Mouse (Mus musculus): ENCODE results near the gene Csrp3. TPM values are rescaled to one million over a fixed set of nuclear protein-coding genes. Genes with fewer than 3 reads are reported as not detected.
A peak's percentile ranks its signal among the peaks of the same experiment; 100 is the strongest.

Csrp3 gene
- total and polyA plus RNA-seq, 2 experiments from 2014 or later = not detected

GRCm38 (mm10) chr7:48843541-48843940, 4.3 kb downstream of the Csrp3 start:
- WGBS = 87% methylated on average over 5 of the region's 5 CpGs

DNA sequence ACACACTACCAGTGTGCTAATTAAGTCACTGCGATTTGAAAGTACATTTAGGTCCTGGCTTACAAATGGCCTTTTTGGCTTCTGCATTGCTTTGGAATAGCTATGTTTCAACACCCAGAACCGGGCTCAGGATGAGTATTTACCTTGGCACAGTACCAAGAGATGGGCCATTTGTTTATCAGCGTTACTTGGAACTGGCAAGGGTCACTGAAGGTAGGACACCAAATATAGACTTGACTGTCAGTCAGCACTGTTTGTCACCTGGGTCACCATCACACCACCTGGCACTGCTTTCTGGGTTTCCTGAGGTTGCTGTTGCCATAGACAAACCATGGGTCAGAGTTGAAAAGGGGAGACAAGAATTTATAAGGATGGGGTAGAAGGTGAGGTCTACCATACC, 5.5 kb downstream of the Csrp3 start:
- H3K27me3 ChIP-seq (ENCODE audit: insufficient read depth, low read length) = no peaks in the 10 kb centered on the region
- H3K9me3 ChIP-seq (ENCODE audit: low read length) = no peaks in the 10 kb centered on the region
- no peak overlapping the region for H3K9ac ChIP-seq
- 63% methylated on average over 3 of the region's 3 CpGs for WGBS
- ATAC-seq = no peak
- no peak overlapping the region for H3K4me2 ChIP-seq (ENCODE audit: low read depth)
- H3K4me3 ChIP-seq (ENCODE audit: low read depth, low read length) = no peak overlapping the region
- no peaks in the 10 kb centered on the region for H3K4me1 ChIP-seq (ENCODE audit: insufficient read depth)
- DNase-seq = no peak
- H3K36me3 ChIP-seq (ENCODE audit: insufficient read depth) = no peaks in the 10 kb centered on the region
- no peak for TF ChIP-seq CTCF (IDR thresholded peaks at IDR 0.05; ENCODE audit: low read depth)
- H3K27ac ChIP-seq (ENCODE audit: low read depth, low read length) = no peak overlapping the region

More at GRCm38 (mm10) chr7:48843541-48843940, 4.3 kb downstream of the Csrp3 start:
- Histone ChIP-seq H3K4me2 (ENCODE audit: low read depth) (no peak overlapping the region), H3K27me3 (ENCODE audit: insufficient read depth, low read length) (no peaks in the 10 kb centered on the region), H3K36me3 (ENCODE audit: insufficient read depth) (no peaks in the 10 kb centered on the region), H3K4me3 (ENCODE audit: low read depth, low read length) (no peak overlapping the region), H3K9me3 (ENCODE audit: low read length) (no peaks in the 10 kb centered on the region), H3K4me1 (ENCODE audit: insufficient read depth) (no peaks in the 10 kb centered on the region), H3K27ac (ENCODE audit: low read depth, low read length) (no peak overlapping the region), H3K9ac (no peak overlapping the region)
- DNase-seq (no peak), ATAC-seq (no peak)
- TF ChIP-seq CTCF (IDR thresholded peaks at IDR 0.05; ENCODE audit: low read depth) = no peak

- WGBS = 83% methylated on average over 4 of the region's 4 CpGs
- Histone ChIP-seq H3K4me3 (ENCODE audit: low read depth, low read length) (no peak overlapping the region), H3K36me3 (ENCODE audit: insufficient read depth) (no peaks in the 10 kb centered on the region), H3K4me1 (ENCODE audit: insufficient read depth) (no peaks in the 10 kb centered on the region), H3K4me2 (ENCODE audit: low read depth) (no peak overlapping the region), H3K27me3 (ENCODE audit: insufficient read depth, low read length) (no peaks in the 10 kb centered on the region), H3K9ac (no peak overlapping the region), H3K27ac (ENCODE audit: low read depth, low read length) (no peak overlapping the region), H3K9me3 (ENCODE audit: low read length) (no peaks in the 10 kb centered on the region)
- ATAC-seq = no peak
- DNase-seq = no peak
- TF ChIP-seq CTCF (IDR thresholded peaks at IDR 0.05; ENCODE audit: low read depth) = no peak
These were observed 6.3 kb downstream of the Csrp3 start for GRCm38 (mm10) chr7:48841538-48841937.

DNA sequence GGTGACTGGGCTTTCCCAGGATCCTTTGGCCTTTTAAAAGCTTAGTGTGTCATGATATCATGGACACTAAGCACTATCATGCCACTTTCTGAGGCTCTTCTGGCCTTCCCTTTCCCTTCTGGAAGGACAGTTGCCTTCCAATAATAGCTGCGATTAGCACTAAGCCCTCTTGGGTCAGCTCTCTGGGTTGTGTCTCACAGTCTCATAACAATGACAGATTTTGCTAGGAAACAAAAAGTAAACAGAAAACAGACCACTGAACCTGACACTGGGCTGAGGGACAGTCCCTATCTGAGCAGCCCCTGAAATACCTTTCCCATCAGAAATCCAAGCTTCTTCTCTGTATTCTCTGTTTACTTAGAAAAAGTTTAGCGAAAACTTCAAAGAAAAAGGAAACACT, 7.3 kb downstream of the Csrp3 start:
- no peaks in the 10 kb centered on the region for H3K9me3 ChIP-seq (ENCODE audit: low read length)
- H3K36me3 ChIP-seq (ENCODE audit: insufficient read depth) = no peaks in the 10 kb centered on the region
- TF ChIP-seq CTCF (IDR thresholded peaks at IDR 0.05; ENCODE audit: low read depth) = no peak
- 90% methylated on average over 2 of the region's 2 CpGs for WGBS
- no peak overlapping the region for H3K4me3 ChIP-seq (ENCODE audit: low read depth, low read length)
- H3K27ac ChIP-seq (ENCODE audit: low read depth, low read length) = no peak overlapping the region
- no peak overlapping the region for H3K9ac ChIP-seq
- no peaks in the 10 kb centered on the region for H3K4me1 ChIP-seq (ENCODE audit: insufficient read depth)
- no peak overlapping the region for H3K4me2 ChIP-seq (ENCODE audit: low read depth)
- ATAC-seq (no peak), DNase-seq (no peak)
- no peaks in the 10 kb centered on the region for H3K27me3 ChIP-seq (ENCODE audit: insufficient read depth, low read length)

GRCm38 (mm10) chr7:48838434-48838833, 9.4 kb downstream of the Csrp3 start:
- H3K27ac ChIP-seq (ENCODE audit: low read depth, low read length) = no peak overlapping the region
- ATAC-seq (no peak), DNase-seq (no peak)
- H3K4me2 ChIP-seq (ENCODE audit: low read depth) = no peak overlapping the region
- no peak overlapping the region for H3K9ac ChIP-seq
- no peaks in the 10 kb centered on the region for H3K4me1 ChIP-seq (ENCODE audit: insufficient read depth)
- no peaks in the 10 kb centered on the region for H3K9me3 ChIP-seq (ENCODE audit: low read length)
- peak; percentile 20; the same call in 1 of the 2 replicates for TF ChIP-seq CTCF (IDR thresholded peaks at IDR 0.05; ENCODE audit: low read depth)
- H3K4me3 ChIP-seq (ENCODE audit: low read depth, low read length) = no peak overlapping the region
- H3K36me3 ChIP-seq (ENCODE audit: insufficient read depth) = no peaks in the 10 kb centered on the region
- 64% methylated on average over 2 of the region's 2 CpGs for WGBS
- H3K27me3 ChIP-seq (ENCODE audit: insufficient read depth, low read length) = no peaks in the 10 kb centered on the region

DNA sequence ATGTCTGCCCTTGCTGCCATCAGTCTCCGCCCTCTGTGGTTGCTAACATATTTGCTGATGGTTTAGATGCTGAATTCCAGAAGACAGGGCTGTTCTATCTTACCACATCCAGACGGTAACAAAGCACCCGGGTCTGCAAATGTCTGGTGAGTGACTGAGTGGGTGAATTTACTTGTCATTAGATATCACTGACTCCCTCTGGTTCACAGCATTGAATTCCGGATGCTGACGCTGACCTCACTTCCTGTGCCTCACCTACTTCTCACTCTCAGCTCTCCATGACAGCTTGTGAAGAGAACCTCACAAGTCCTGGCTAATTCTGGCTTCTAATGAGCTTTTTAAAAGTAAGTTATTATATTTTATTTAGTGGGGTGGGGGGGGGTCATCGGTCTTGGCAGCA, 10.9 kb downstream of the Csrp3 start:
- DNase-seq (no peak), ATAC-seq (no peak)
- no peaks in the 10 kb centered on the region for H3K9me3 ChIP-seq (ENCODE audit: low read length)
- H3K4me1 ChIP-seq (ENCODE audit: insufficient read depth) = no peaks in the 10 kb centered on the region
- no peaks in the 10 kb centered on the region for H3K36me3 ChIP-seq (ENCODE audit: insufficient read depth)
- H3K9ac ChIP-seq = no peak overlapping the region
- 84% methylated on average over 6 of the region's 6 CpGs for WGBS
- no peak overlapping the region for H3K4me3 ChIP-seq (ENCODE audit: low read depth, low read length)
- no peak for TF ChIP-seq CTCF (IDR thresholded peaks at IDR 0.05; ENCODE audit: low read depth)
- H3K27ac ChIP-seq (ENCODE audit: low read depth, low read length) = no peak overlapping the region
- H3K4me2 ChIP-seq (ENCODE audit: low read depth) = no peak overlapping the region
- no peaks in the 10 kb centered on the region for H3K27me3 ChIP-seq (ENCODE audit: insufficient read depth, low read length)

DNA sequence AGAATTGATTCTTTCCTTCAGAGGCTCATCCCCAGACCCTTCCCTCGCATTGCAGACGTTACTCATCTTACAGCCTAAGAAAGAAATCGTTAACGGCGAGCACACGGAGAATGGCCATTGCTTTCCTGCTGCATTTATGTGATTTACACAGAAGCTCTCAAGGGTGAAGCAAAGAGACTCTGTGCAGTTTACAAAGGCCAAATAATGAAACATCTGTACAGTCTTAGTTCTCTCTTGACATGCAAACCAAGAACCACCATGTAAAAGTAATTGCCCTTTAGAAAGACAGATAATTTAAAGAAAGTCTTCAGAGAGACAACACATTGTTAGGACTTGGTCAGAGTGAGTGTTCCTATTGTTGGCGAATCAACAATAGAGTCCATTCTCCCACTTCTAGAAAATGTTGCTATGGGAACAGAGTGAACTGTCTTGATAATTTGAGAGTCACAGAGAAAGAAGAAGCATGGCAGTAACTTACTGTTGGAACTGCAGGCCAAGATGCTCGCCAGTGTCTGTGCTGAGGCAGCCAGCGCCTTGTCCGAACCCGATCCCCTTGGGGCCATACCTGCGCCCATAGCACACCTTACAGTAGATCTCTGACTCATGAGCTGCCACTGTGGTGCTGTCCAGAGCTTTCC, 12.7 kb downstream of the Csrp3 start:
- Histone ChIP-seq H3K36me3 (ENCODE audit: insufficient read depth) (no peaks in the 10 kb centered on the region), H3K27me3 (ENCODE audit: insufficient read depth, low read length) (no peaks in the 10 kb centered on the region), H3K4me1 (ENCODE audit: insufficient read depth) (no peaks in the 10 kb centered on the region), H3K4me2 (ENCODE audit: low read depth) (no peak overlapping the region), H3K4me3 (ENCODE audit: low read depth, low read length) (no peak overlapping the region), H3K9me3 (ENCODE audit: low read length) (no peaks in the 10 kb centered on the region), H3K27ac (ENCODE audit: low read depth, low read length) (peak overlapping the region; percentile 15; the same call in 1 of the 2 replicates), H3K9ac (no peak overlapping the region)
- 46% methylated on average over 12 of the region's 12 CpGs for WGBS
- DNase-seq = peak; percentile 8
- TF ChIP-seq CTCF (IDR thresholded peaks at IDR 0.05; ENCODE audit: low read depth) = no peak
- peak; percentile 46 for ATAC-seq

Data from forebrain, postnatal 0 days (tissue).